Mouse (Mus musculus) MEL (cell line): ENCODE data around the gene Nrl.

Experiments used
- CHD2 ChIP-seq: IDR thresholded peaks from 2 replicates; pipeline ENCODE4 v1.6.1; 2011; ENCODE audit warnings: low read length, improper control_type of control experiment
- CTCF ChIP-seq, 3 experiments: IDR thresholded peaks in 2 of 3; conservative IDR thresholded peaks in 1 of 3; 2 replicates each; pipeline ENCODE4 v1.5.1; 2011 to 2012; ENCODE audit warnings: low read length in 3 of 3, low read depth in 2 of 3, mild to moderate bottlenecking in 2 of 3, improper control_type of control experiment in 1 of 3, inconsistent platforms in 1 of 3, mixed read lengths in 1 of 3, moderate library complexity in 1 of 3; ENCODE audit not compliant: control insufficient read depth in 1 of 3, insufficient read depth in 1 of 3, poor library complexity in 1 of 3, severe bottlenecking in 1 of 3
- POLR2A ChIP-seq, 2 experiments: IDR thresholded peaks; 2 replicates each; pipeline ENCODE4 v1.6.1; 2011 to 2012; ENCODE audit warnings: low read length in 2 of 2, mild to moderate bottlenecking in 2 of 2, control low read depth in 1 of 2, improper control_type of control experiment in 1 of 2, low read depth in 1 of 2, moderate library complexity in 1 of 2; ENCODE audit not compliant: control insufficient read depth in 1 of 2, insufficient read depth in 1 of 2, poor library complexity in 1 of 2

- TF ChIP-seq POLR2A (IDR thresholded peaks at IDR 0.05; ENCODE audit: control insufficient read depth in 1 of 2, insufficient read depth in 1 of 2, low read depth in 1 of 2, low read length in 2 of 2, poor library complexity in 1 of 2) (no peak), CTCF (IDR thresholded peaks at IDR 0.05 in 2 of 3, conservative IDR thresholded peaks at IDR 0.05 in 1 of 3; ENCODE audit: control insufficient read depth in 1 of 3, insufficient read depth in 1 of 3, low read depth in 2 of 3, low read length in 3 of 3, poor library complexity in 1 of 3, severe bottlenecking in 1 of 3) (no peak), CHD2 (no peak)
These were observed 5.9 kb downstream of the Nrl start for GRCm38 (mm10) chr14:55518897-55519296.
